Mouse (Mus musculus) left cerebral cortex, postnatal 10 days (tissue): ENCODE data around the gene Gm28372. TPM values are rescaled to one million over a fixed set of nuclear protein-coding genes. Genes with fewer than 3 reads are reported as not detected.
"Not testable (repeated sequence)": the region's sequence is repeated elsewhere in the genome, so short reads cannot be mapped to it uniquely, and the experiment has no call there.

Experiments
- DNase-seq, 2 experiments: peaks; one replicate each; pipeline ENCODE4 v3.0.0; 2021 to 2022; ENCODE audit warnings: low spot score in 2 of 2, mixed read lengths in 1 of 2; ENCODE audit errors: extremely low spot score in 1 of 2
- intact Hi-C: fragments of 180-260 bp; cut with DNase I; formaldehyde crosslinking; loops from one replicate; pipeline ENCODE4 v1.15.1; 2025
- total RNA-seq, 2 experiments: library from RNA; stranded (reverse); gene quantifications; 2 replicates each; pipeline ENCODE4 v1.2.3; 2021

The Gm28372 gene
- not detected for total RNA-seq

GRCm38 (mm10) chr2:130404939-130405338 is at the start of gene Gm28372, which contains the start of gene 1700020A23Rik:
Gene Gm28372 (plus strand): TSS chr2:130405239.
Gene 1700020A23Rik (plus strand): TSS chr2:130405259.
- intact Hi-C loops = no loop called here
- no peak for DNase-seq

- intact Hi-C loops = no loop called here
- DNase-seq = no peak
These were observed 47.5 kb upstream of the Gm28372 start for GRCm38 (mm10) chr2:130357551-130357950.

- intact Hi-C loops = no loop called here
- DNase-seq = no peak
These were observed 46.2 kb upstream of the Gm28372 start for GRCm38 (mm10) chr2:130358852-130359251.

- intact Hi-C loops = loop anchor here (5.0 kb wide), 1 partner anchor 65 kb away; the partner anchor contains the start of gene Ebf4
- DNase-seq = peak in 1 of 2 experiments; percentile 71
These were observed 42.5 kb upstream of the Gm28372 start for GRCm38 (mm10) chr2:130362511-130363026.

GRCm38 (mm10) chr2:130365211-130366094 is 39.6 kb upstream of the Gm28372 start:
- intact Hi-C loops = no loop called here
- DNase-seq = peak in 1 of 2 experiments; percentile 59

GRCm38 (mm10) chr2:130367386-130367785 is 37.7 kb upstream of the Gm28372 start:
- intact Hi-C loops = no loop called here

GRCm38 (mm10) chr2:130373026-130373425 is 32.0 kb upstream of the Gm28372 start:
- intact Hi-C loops, DNase-seq: not testable (repeated sequence)

More at GRCm38 (mm10) chr2:130367386-130367785, 37.7 kb upstream of the Gm28372 start:
- DNase-seq = no peak

GRCm38 (mm10) chr2:130374951-130375350 is 30.1 kb upstream of the Gm28372 start:
- intact Hi-C loops = no loop called here

GRCm38 (mm10) chr2:130383205-130383604 is 21.8 kb upstream of the Gm28372 start:
- intact Hi-C loops = no loop called here
- DNase-seq = no peak

More at GRCm38 (mm10) chr2:130374951-130375350, 30.1 kb upstream of the Gm28372 start:
- DNase-seq = no peak

GRCm38 (mm10) chr2:130383895-130384294 is 21.1 kb upstream of the Gm28372 start:
- intact Hi-C loops = no loop called here
- DNase-seq = no peak

- intact Hi-C loops = no loop called here
- no peak for DNase-seq
These were observed 18.8 kb upstream of the Gm28372 start for GRCm38 (mm10) chr2:130386212-130386611.

- intact Hi-C loops = no loop called here
- no peak for DNase-seq
These were observed 16.2 kb upstream of the Gm28372 start for GRCm38 (mm10) chr2:130388796-130389195.

GRCm38 (mm10) chr2:130390993-130391625 is 13.9 kb upstream of the Gm28372 start:
- intact Hi-C loops = no loop called here
- no peak for DNase-seq

- no peak for DNase-seq
- intact Hi-C loops = no loop called here
These were observed 12.2 kb upstream of the Gm28372 start for GRCm38 (mm10) chr2:130392836-130393235.

- no peak for DNase-seq
- intact Hi-C loops = no loop called here
These were observed 9.3 kb upstream of the Gm28372 start for GRCm38 (mm10) chr2:130395696-130396095.

- intact Hi-C loops = no loop called here
- DNase-seq = peak in 1 of 2 experiments; percentile 63
These were observed 7.7 kb upstream of the Gm28372 start, which contains the start of gene Cpxm1 for GRCm38 (mm10) chr2:130397186-130397985. Gene Cpxm1 (minus strand): TSS chr2:130397574.

- DNase-seq = no peak
- intact Hi-C loops = no loop called here
These were observed 6.9 kb upstream of the Gm28372 start for GRCm38 (mm10) chr2:130398091-130398490.

GRCm38 (mm10) chr2:130400046-130400445 is 5.0 kb upstream of the Gm28372 start:
- intact Hi-C loops = no loop called here
- DNase-seq = no peak

- intact Hi-C loops = no loop called here
- no peak for DNase-seq
These were observed 3.1 kb upstream of the Gm28372 start for GRCm38 (mm10) chr2:130401891-130402290.
